Comparison of ENCODE assay signal across 18 mouse cellular contexts in the genomic region with DNA sequence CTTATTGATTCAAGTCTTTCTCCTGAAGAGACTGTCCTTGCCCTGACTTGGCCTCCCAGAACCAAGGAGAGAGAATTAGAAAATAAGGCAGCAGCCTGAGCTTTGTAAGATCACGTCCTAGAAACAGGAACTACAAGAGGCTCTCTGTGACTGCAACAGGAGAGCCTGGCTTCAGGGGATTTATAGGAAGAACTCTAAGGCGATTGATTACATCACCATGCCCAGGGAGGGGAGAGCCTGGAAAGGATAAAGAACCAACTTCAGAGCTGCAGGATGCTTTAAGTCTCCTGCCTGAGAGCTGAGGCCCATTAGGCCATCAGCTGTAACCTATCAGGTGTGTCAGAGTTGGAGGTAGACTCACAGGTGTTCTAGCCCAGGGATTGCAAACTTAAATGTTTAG.
A peak's percentile ranks its signal among the peaks of the same experiment; 100 is the strongest.
DNase-seq lines count a peak whose midpoint lies in the region; ATAC-seq and TF ChIP-seq lines count a peak whose summit lies in the region.
"Had no signal": no experiment of that assay in that cellular context is flagged by ENCODE, and none has a peak within 500 bp of the region (broad histone marks: within the 10 kb centered on the region; RNA-seq: fewer than 3 reads in every experiment).

No protein-coding gene starts in this region.

- ATAC-seq in hindbrain, postnatal 0 days = no peak
- ATAC-seq in granulocyte monocyte progenitor cell, adult 5-6 weeks (replicated peaks; ENCODE audit: poor library complexity, severe bottlenecking) = peak; percentile 79

- no peak overlapping the region for H3K4me2 ChIP-seq in hindbrain, postnatal 0 days (ENCODE audit: low read depth, low read length)
- H3K4me2 ChIP-seq: heart, embryonic 12.5 days; kidney, embryonic 15.5 days; liver, embryonic 13.5 days had no signal

- no peak overlapping the region for H3K4me3 ChIP-seq in hindbrain, embryonic 10.5 days
- H3K4me3 ChIP-seq in hindbrain, postnatal 0 days (ENCODE audit: low read length) = no peak overlapping the region
- H3K4me3 ChIP-seq: heart, embryonic 12.5 days; kidney, embryonic 15.5 days; liver, embryonic 13.5 days had no signal

- H3K36me3 ChIP-seq in hindbrain, embryonic 10.5 days = no peaks in the 10 kb centered on the region
- H3K36me3 ChIP-seq in hindbrain, postnatal 0 days (ENCODE audit: insufficient read depth, low read length) = no peaks in the 10 kb centered on the region
- H3K36me3 ChIP-seq: heart, embryonic 12.5 days; kidney, embryonic 15.5 days; liver, embryonic 13.5 days had no signal

- DNase-seq in hindbrain, embryonic 10.5 days (ENCODE audit: low spot score) = no peak
- DNase-seq in hindbrain, postnatal 0 days (ENCODE audit: low spot score) = no peak
- peak; percentile 25 for DNase-seq in testis, postnatal 10 days (ENCODE audit: low spot score)
- DNase-seq in testis, postnatal 14 days (ENCODE audit: low spot score) = no peak
- no peak for DNase-seq in thymus, postnatal 10 days (ENCODE audit: low spot score in 2 of 2)
- DNase-seq in frontal cortex, postnatal 14 days (ENCODE audit: low spot score in 2 of 2) = no peak
- DNase-seq in layer of hippocampus, adult 9-11 months = no peak
- DNase-seq: adrenal gland, postnatal 14 days; cerebellum, adult 18-20 months; gastrocnemius, postnatal 36 days; heart, postnatal 36 days; layer of hippocampus, postnatal 36 days; left cerebral cortex, postnatal 4 days; liver, embryonic 13.5 days; spleen, adult 18-20 months had no signal

- peak overlapping the region; percentile 74 for H3K27ac ChIP-seq in hindbrain, embryonic 10.5 days
- H3K27ac ChIP-seq in hindbrain, postnatal 0 days = no peak overlapping the region
- H3K27ac ChIP-seq: kidney, embryonic 15.5 days; liver, embryonic 13.5 days had no signal

- peaks cover 22% of the 10 kb centered on the region for H3K4me1 ChIP-seq in hindbrain, embryonic 10.5 days (replicated peaks)
- H3K4me1 ChIP-seq in hindbrain, postnatal 0 days (ENCODE audit: insufficient read depth, low read length) = no peaks in the 10 kb centered on the region
- H3K4me1 ChIP-seq: kidney, embryonic 15.5 days; liver, embryonic 13.5 days had no signal

- WGBS in hindbrain, embryonic 10.5 days = 29% methylated on average over 2 of the region's 2 CpGs
- 42% methylated on average over 2 of the region's 2 CpGs for WGBS in hindbrain, postnatal 0 days

- no peaks in the 10 kb centered on the region for H3K9me3 ChIP-seq in hindbrain, embryonic 10.5 days
- H3K9me3 ChIP-seq in hindbrain, postnatal 0 days (ENCODE audit: low read length) = no peaks in the 10 kb centered on the region
- H3K9me3 ChIP-seq: heart, embryonic 12.5 days; kidney, embryonic 15.5 days; liver, embryonic 13.5 days had no signal

- no peak overlapping the region for H3K9ac ChIP-seq in hindbrain, postnatal 0 days (replicated peaks; ENCODE audit: low read length)
- H3K9ac ChIP-seq: heart, embryonic 12.5 days; kidney, embryonic 15.5 days; liver, embryonic 13.5 days had no signal

- no peak for TF ChIP-seq CTCF in hindbrain, postnatal 0 days (IDR thresholded peaks at IDR 0.05; ENCODE audit: low read depth)

- H3K27me3 ChIP-seq in hindbrain, embryonic 10.5 days (ENCODE audit: insufficient read depth, poor library complexity, severe bottlenecking) = no peaks in the 10 kb centered on the region
- H3K27me3 ChIP-seq in hindbrain, postnatal 0 days (ENCODE audit: insufficient read depth, low read length) = no peaks in the 10 kb centered on the region
- H3K27me3 ChIP-seq: heart, embryonic 12.5 days; kidney, embryonic 15.5 days; liver, embryonic 13.5 days had no signal
